Mouse (Mus musculus) frontal cortex, postnatal 36 days (tissue): ENCODE results near the gene Rilpl1.

ENCODE experiments used
- DNase-seq, 2 experiments: peaks; one replicate each; pipeline ENCODE4 v3.0.0; 2022; ENCODE audit warnings: low spot score in 2 of 2

The Rilpl1 gene

DNA sequence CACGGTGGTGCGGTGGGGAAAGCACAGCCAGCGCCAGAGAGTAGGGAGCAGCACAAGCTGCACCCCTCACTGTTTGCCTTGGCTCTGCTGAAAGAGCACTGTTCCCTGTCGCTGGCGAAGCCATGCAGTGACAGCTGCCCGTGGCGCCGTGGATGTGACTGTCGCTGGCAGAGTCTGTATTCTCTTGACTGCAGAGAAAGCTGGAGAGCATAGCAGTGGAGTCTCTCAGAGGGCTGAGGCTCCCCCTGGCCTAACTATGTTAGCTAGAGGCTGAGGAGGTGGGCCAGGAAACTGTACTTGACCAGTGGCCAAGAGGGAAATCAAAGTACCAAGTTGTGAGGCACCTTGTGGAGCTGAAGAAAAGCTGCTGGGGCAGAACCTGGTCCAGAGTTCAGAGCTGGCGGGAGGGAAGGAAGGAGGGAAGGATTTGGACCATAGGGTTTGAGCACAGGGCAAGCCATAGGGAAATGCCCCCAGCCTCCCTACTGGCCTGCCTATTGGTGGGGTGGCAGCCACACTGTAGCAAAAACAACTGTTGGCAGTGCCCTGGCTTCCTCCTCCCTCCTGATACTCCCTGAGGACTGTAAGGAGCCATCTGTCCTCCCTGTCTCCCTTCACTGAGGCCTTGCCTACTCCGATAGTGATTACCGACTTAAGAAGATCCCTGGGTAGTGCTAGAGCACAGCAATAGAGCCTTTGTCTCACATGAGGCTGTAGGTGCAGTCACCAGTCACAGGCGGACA is 77.7 kb downstream of the Rilpl1 start:
- DNase-seq = peak in 1 of 2 experiments; percentile 75

DNA sequence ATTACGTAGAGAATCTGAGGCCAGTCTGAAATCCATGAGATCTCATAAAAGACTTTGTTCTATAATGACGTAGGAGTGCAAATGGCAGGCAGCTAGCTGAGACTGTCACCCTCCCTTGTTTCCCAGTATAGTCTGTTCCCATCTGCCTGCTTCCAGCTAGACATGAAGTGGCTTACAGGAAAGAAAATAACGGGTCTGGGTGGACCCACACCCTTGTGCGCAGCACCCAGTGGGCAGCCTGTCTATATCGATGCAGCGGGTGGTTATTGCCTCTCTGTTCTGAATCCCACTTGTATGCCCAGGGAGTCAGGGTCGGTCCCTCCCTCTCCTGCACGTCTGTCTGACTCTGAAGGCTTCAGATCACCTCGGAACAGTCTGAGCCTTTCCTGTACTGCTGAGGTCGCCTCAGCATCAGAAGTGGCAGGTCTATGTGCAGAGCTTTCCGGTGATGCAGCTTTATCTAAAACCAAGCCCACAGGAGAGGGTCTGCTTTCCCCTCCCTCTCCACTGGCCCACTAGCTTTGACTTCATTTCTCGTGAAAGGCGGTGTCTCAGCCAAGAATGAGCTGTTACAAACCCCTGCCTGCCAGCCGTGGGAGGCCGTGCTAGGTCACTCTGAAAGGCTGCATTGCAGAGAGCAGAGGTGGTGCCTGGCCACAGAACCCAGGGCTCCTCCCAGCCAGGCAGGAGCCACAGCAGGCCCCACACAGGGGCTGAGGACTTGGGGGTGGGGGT is 78.5 kb downstream of the Rilpl1 start:
- DNase-seq = peak; percentile 55 to 81

DNA sequence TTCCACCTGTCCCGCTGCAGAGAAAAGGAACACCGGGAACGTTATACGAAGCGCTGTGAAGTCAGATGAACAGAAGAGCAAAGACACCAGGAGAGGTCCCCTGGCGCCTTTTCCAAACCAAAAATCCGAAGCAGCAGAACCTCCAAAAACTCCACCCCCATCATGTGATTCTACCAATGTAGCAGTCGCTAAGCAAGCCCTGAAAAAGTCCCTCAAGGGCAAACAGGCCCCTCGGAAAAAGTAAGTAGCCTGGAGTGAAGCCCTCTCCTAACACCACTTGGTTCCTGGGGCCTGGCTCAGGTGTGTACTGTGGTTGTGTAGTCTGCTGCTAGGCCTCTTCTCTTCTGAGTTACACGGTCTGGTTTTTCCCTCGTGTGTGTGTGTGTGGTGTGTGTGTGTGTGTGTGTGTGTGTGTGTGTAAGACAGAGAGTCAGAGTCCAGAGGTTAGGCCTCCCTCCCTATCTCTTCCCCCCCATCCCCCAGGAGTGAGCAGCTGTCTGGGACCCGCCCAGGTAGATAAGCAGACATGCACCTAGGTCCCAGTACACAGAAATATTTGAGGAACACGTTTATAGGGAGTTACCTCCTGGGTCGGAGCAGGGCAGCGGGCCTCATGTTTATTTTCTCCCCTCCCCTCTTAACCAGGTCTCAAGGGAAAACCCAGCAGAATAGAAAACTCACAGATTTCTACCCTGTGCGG is 80.4 kb downstream of the Rilpl1 start:
- no peak for DNase-seq

DNA sequence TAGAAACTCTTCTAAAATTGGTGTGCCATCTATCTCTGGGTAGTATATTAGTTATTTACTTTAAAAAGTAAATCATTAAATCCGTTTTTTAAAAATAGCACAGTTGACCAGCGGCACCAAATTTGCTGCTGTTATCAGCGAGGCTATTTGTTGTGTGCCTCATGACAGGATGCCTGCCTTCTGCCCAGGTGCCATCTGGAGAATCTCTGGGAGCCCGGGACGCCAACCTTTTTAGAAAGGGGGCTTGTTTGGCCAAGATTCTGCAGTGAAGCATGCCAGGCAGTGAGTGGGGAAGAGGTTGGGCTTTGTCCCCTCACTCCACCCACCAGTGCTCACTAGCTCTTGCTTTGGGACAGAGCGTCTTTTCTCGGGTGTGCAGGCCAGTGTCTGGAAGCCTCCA is 81.1 kb downstream of the Rilpl1 start:
- DNase-seq = no peak

DNA sequence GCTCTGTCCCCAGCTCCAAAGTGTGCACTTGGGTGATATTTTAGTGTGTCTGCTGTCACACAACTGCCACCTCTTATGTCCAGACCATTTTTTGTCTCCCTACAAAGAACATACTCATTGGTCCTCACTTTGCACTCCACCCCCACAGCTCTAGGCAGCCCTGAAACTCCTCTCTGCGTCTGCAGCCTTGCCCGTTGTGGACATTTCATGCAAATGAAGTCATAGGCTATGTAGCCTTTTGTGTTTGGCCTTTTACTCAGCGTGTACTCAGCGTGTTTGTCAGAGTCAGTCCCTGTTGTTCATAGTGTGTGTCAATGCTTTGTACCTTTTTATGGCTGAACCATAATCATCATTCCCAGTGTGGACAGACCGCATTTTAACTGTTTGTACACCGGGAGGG is 81.7 kb downstream of the Rilpl1 start:
- DNase-seq = no peak

DNA sequence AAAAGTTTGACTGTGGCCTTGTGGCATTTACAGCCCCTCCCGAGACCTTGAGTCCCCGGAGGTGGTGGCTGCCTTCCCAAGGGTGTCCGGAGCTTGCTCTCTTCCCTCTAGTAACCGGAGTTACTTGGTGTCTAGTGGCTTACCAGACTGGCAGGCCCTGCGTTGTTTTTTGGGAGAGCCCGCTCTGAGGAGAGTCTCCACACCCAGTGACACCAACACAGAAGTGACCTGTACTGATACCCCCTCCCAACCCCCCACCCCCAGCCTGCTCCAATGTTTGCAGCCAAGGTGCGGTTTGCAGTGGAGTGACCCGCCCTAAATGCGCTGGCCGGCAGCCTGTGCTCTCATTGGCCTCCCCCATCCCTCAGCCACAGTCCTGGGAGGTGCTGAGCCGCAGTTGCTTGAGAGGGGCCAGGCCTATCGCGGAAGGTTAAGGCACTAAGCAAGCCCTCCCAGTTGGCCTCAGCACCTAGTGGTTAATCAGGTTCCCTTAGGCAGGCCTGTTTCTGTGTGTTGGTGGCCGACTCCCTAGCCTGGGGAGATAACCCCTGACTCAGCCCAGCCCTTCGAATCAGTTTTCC is 84.8 kb downstream of the Rilpl1 start:
- DNase-seq = no peak

DNA sequence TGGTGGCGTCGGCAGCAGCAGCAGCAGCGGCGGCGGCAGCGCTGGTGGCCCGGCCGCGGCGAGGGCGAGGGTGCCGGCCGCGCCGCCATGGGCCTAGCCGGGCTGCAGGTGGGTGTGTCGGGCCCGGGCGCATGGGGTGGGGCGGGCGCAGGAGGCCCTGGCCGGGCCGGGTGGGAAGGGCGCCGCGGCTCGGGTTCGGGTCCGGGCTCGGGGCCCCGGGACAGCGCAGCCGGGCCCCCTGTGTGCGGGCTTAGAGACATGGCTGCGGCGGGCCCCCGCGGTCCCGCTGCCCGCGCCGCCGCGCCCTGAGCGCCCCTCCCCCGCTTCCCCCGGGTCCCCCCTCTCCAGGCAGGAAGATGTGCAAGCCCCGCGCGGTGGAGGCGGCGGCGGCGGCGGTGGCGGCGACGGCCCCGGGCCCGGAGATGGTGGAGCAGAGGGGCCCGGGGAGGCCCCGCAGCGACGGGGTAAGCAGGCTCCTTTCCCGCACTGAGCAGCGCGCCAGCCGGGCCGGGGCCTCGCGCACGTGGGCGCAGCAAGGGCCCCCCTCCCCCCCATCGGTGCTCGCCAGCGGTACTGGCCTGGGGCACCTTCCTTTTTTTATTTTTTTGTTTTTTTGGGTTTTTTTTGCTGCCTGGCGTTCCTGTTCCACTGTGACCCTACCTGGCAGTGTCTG is 85.4 kb downstream of the Rilpl1 start:
- no peak for DNase-seq

DNA sequence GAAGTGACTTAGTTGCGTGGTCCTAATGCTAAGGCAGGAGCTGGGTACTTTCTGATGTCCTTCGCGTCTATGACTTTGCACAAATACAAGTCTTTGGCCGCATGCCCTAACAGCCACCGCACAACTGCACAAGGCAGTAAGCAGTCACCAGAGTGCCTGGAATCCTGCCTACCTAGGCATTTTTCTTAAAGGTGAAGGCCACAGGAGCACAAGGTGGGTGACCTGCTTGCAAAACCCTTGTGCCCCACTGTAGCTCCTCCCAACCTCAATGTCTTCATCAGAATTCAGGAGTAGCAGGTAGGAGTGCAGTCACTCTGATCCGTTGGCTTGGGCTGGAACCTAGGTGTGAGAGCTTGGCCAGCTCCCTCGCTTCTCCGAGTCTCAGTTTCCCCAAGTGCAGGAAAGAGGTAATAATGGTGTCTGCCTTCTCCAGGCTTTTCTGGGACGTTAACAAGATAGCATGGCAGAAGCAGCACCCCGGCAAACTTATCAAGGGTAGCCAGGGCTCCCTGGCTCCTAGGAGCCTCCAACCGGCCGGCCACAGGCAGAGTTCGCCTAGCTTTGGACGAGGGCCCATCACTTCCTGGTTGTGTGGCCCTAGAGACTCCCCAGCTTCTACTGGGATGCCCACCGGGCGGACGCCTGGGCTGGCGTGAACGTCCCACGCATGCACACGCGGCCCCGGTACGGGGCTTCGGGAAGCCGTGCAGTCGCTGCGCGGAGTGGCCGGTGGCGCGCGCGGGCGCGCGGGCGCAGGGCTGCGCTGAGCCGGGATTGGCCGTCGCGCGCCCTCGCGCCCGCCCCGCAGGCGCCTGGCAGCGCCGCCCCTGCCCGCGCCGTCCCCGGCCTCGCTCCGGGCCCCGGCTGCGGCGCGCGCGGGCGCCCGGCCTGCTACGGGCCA is 86.3 kb downstream of the Rilpl1 start:
- DNase-seq = peak; percentile 67 to 78

DNA sequence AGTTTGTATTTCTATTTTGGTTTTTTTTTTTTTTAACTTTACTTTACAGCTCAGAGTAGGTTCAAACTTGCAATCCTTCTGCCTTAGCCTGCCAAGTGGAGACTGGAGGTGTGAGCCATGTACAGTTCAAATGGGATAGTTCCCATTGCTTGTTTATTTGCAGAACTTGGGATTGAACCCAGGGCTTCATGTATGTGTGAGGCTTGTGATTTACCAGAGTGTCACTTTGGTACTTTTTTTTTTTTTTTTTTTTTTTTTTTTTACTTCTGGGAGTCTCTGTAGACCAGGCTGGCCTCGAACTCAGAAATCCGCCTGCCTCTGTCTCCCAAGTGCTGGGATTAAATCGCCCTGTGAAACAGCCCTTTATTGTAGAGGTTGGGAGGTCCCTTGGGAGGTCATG is 87.0 kb downstream of the Rilpl1 start:
- no peak for DNase-seq
